Mouse (Mus musculus): ENCODE results near the gene Hnrnpm. TPM values are rescaled to one million over a fixed set of nuclear protein-coding genes. Genes with fewer than 3 reads are reported as not detected.
A peak's percentile ranks its signal among the peaks of the same experiment; 100 is the strongest.
"Not testable (repeated sequence)": the region's sequence is repeated elsewhere in the genome, so short reads cannot be mapped to it uniquely, and the experiment has no call there.

Hnrnpm gene
- polyA plus RNA-seq (2016; fragmentation: Nextera tagmentation; extraction: Ambion mirVana), result 441 and 462 TPM in 2 replicates

DNA sequence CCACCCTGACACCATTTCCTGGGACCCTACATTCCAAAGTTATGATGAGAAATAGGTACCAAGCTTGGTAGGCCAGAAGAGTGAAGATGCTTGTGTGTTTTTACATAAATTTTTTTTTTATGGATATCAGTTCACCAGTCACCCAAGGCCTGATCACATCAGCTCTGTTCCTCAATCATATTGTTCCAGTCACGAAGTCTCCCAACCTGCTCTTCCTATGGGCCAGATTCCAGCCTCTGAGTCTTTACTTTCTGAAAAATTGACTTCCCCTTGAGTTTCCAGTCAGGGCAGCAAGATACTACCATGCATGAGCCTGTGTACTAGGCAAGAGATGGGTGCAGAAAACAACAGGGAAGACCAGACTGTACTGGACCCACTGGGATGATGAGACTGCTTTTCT lies at the start of gene Hnrnpm:
TSS of gene Hnrnpm (minus strand) at position 101 of the 400 bp plus-strand sequence.
- Histone ChIP-seq H3K4me3 (peak within 1 kb of the TSS; percentile 90), H3K4me2 (replicated peaks) (peak within 1 kb of the TSS; percentile 97), H3K9me3 (no peaks in the 10 kb centered on the region), H3K9ac (replicated peaks) (peak within 1 kb of the TSS; percentile 97; the same call in 1 of the 2 replicates), H3K27ac (replicated peaks) (peak within 1 kb of the TSS; percentile 95; the same call in 1 of the 2 replicates), H3K4me1 (peaks cover 29% of the 10 kb centered on the region), H3K27me3 (no peaks in the 10 kb centered on the region), H3K36me3 (peaks cover 19% of the 10 kb centered on the region)
- 92% methylated on average over 1 of the region's 1 CpGs for WGBS
- no peak for ATAC-seq (ENCODE audit: low FRiP score, low read depth)

DNA sequence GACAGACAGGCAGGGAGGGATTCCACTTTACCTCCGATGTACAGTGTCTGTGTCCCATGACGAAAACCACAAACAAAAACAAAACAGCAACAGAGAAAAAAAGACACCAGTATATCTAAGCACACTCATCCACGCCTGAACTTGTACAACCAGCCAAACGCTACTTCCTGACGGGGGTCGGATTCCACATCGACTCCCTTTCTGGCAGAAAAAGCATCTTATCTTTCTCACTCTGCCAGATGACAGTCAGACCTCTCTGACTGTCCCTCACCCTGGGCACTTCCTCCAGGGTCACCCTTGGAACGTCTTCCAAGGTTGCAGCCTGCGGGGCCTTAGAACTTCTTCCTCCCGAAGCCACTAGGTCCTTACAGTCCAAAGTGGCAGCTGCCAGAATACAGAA lies 46.9 kb upstream of the Hnrnpm start:
- H3K4me2 ChIP-seq (replicated peaks); H3K4me3 ChIP-seq; H3K27me3 ChIP-seq; H3K9me3 ChIP-seq; H3K27ac ChIP-seq (replicated peaks); H3K9ac ChIP-seq (replicated peaks); H3K36me3 ChIP-seq; ATAC-seq (ENCODE audit: low FRiP score, low read depth); H3K4me1 ChIP-seq: not testable (repeated sequence)
- 88% methylated on average over 10 of the region's 10 CpGs for WGBS

DNA sequence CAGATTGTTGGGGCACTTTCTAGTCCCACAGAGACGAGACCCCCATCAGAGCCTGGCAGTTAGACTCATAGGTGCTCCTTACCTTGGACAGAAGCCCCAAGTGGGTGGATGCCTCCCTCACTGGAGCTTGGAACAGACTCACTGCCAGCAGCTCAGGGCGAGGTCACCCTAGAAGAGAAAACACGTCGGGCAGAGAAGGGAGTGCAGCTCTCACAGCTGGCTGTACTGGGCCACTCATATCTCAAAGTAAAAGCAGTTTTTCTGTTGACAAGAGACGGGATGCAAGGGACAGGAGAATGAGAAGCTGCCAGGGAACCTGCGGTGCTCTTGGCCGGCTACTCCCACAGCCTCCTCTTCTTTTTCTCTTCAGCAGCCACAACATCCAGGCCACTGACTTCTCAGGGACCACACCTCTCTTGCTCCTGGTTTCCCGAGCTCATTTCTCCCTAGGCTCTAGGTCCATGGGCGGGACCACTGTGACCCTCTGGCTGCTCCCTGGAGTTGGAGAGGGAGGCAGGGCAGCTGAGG lies 46.0 kb upstream of the Hnrnpm start:
- not testable (repeated sequence) for H3K4me1 ChIP-seq; H3K27me3 ChIP-seq; H3K4me2 ChIP-seq (replicated peaks); H3K9me3 ChIP-seq; H3K27ac ChIP-seq (replicated peaks); ATAC-seq (ENCODE audit: low FRiP score, low read depth); H3K4me3 ChIP-seq; H3K36me3 ChIP-seq; H3K9ac ChIP-seq (replicated peaks)
- 75% methylated on average over 9 of the region's 9 CpGs for WGBS

DNA sequence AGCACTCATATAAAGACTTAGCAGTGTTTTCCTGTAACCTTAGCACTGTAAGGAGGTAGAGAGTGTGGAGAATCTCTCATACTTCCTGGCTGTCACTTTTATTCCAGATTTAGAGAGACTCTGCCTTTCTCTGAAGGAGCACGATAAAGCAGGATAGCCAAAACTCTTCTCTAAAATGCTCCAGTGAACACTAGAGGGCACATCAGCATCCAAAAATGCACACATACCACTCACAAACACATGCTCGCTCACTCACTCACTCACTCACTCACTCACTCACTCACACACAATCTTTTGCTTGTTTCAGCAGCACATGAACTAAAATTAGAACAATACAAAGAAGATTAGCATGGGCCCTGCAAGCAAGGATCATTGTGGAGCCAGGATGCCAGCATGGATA lies 42.6 kb upstream of the Hnrnpm start:
- no peak overlapping the region for H3K27ac ChIP-seq (replicated peaks)
- 76% methylated on average over 2 of the region's 2 CpGs for WGBS
- no peak overlapping the region for H3K4me2 ChIP-seq (replicated peaks)
- no peaks in the 10 kb centered on the region for H3K36me3 ChIP-seq
- no peaks in the 10 kb centered on the region for H3K27me3 ChIP-seq
- H3K9ac ChIP-seq (replicated peaks), result no peak overlapping the region
- no peaks in the 10 kb centered on the region for H3K4me1 ChIP-seq
- no peak overlapping the region for H3K4me3 ChIP-seq
- no peak for ATAC-seq (ENCODE audit: low FRiP score, low read depth)
- H3K9me3 ChIP-seq, result no peaks in the 10 kb centered on the region

DNA sequence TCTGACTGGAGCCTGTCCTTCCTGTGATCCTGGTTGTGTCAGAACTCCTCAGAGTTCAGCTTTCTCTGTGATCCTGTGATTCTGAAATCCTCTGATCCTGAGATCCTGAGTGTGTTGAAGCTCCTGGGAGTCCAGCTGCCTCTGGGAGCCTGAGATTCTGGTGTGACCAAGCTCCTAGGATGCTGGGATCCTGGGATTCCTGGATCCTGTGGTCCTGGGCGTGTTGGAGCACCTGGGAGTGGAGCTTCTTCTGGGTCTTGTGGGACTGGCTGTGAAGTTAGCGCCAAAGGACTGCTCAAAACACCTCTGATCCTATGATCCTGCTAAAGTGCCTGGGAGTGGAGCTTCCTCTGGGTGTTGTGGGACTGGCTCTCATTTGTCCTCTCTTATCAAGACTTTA lies 41.7 kb upstream of the Hnrnpm start:
- Histone ChIP-seq H3K9ac (replicated peaks) (no peak overlapping the region), H3K9me3 (no peaks in the 10 kb centered on the region), H3K36me3 (no peaks in the 10 kb centered on the region), H3K27me3 (no peaks in the 10 kb centered on the region), H3K27ac (replicated peaks) (no peak overlapping the region), H3K4me3 (no peak overlapping the region), H3K4me1 (no peaks in the 10 kb centered on the region), H3K4me2 (replicated peaks) (no peak overlapping the region)
- ATAC-seq (ENCODE audit: low FRiP score, low read depth), result no peak
- WGBS, result 78% methylated on average over 2 of the region's 2 CpGs

DNA sequence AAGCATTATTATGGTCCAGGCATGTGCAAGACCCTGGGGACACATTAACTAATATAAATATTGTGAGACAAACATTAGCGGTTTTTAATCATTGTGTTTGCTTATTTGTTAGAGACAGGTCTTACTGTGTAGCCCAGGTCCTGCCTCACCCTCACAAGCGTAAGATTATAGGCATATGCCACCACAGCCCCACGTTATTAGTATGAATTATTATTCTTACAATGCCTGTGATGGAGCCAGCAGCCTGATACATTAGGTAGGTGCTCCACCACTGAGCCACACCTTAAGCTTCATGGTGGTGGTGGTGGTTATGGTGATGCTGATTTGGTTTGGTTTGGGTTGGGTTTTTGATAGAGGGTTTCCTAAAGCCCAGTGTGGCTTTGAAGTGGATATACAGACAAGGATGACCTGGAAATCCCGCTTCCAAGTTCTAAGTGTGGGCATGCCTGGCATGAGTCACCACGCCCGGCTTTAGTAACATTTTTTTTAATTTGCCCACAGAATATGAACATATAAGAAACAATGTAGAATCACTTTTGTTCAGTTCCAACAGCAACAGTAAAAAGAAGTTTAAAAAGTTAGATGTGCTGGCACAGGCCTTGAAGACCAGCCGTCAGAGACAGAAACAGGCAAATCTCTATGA lies 33.2 kb upstream of the Hnrnpm start:
- ATAC-seq (ENCODE audit: low FRiP score, low read depth), result no peak
- Histone ChIP-seq H3K4me2 (replicated peaks) (no peak overlapping the region), H3K9ac (replicated peaks) (no peak overlapping the region), H3K27ac (replicated peaks) (no peak overlapping the region), H3K4me3 (no peak overlapping the region), H3K36me3 (no peaks in the 10 kb centered on the region), H3K27me3 (no peaks in the 10 kb centered on the region), H3K9me3 (no peaks in the 10 kb centered on the region), H3K4me1 (0 out of 2 replicates have a peak, but pooled peaks cover 4% of the 10 kb centered on the region)
- WGBS, result 94% methylated on average over 7 of the region's 7 CpGs

DNA sequence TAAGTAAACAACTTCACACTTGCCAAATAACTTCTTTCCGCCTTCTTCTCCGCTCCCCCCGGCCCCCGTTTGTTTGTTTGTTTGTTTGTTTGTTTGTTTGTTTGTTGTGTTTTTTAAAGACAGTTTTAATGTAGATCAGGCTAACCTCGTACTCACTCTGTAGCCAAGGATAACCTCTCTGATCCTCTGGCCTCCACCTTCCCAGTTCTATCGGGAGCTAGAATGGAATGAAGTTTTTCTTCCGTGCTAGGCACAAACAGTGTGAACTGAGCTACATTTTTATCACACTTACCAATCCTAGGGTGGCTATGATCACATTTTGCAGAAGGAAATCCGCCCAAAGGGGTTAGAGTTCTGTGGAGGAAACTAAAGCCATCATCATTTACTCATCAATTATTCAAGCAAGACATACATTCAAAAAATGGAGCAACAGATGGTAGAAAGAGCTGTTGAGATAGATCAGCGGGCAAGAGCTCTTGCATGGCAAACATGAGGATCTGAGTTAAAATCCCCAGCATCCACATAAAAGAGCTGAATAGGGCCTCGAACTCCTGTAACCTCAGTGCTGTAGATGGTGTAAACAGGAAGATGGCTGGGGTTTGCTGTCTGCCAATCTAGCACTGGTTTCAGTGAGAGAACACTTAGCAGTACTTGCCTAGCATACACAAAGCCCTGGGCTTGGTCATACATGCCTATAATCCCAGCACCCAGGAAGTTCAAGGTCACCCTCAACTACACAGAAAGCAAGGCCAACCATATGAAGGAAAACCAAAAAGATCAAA lies 32.5 kb upstream of the Hnrnpm start:
- peak overlapping the region; percentile 90 for H3K4me3 ChIP-seq
- no peaks in the 10 kb centered on the region for H3K27me3 ChIP-seq
- ATAC-seq (ENCODE audit: low FRiP score, low read depth), result peak; percentile 27; the same call in 1 of the 2 replicates
- H3K36me3 ChIP-seq, result no peaks in the 10 kb centered on the region
- 50% methylated on average over 10 of the region's 10 CpGs for WGBS
- no peak overlapping the region for H3K27ac ChIP-seq (replicated peaks)
- peak overlapping the region; percentile 68 for H3K4me2 ChIP-seq (replicated peaks)
- H3K9ac ChIP-seq (replicated peaks), result no peak overlapping the region
- H3K4me1 ChIP-seq, result 0 out of 2 replicates have a peak, but pooled peaks cover 4% of the 10 kb centered on the region
- H3K9me3 ChIP-seq, result no peaks in the 10 kb centered on the region

DNA sequence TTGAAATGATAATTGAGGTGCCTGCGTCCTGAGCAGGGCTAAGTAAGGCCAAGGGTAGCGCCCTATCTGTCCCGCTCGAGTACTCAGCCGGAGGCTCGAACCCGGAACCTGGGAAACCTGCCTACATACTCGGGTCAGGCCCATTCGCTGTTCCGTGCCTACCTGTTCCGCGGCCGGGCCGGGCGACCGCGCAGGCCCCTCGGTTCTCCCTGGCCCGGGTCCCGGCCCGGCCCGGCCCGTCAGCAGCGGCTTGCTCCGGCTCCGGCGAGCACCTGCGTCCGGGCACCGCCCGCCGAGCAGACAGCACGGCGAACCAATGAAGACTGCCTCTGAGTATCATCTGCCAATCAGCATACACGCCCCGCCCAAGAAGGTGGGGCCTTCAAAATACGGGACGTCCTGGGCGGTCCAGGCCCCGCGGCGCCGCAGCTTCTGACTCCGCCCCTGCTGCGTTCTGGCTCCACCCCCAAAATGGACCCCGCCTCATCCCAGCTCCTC lies 31.8 kb upstream of the Hnrnpm start, which contains the start of gene March2:
TSS of gene March2 (minus strand) at position 287 of the 498 bp plus-strand sequence.
- Histone ChIP-seq H3K27ac (replicated peaks) (no peak within 1 kb of the TSS), H3K9me3 (no peaks in the 10 kb centered on the region), H3K4me1 (0 out of 2 replicates have a peak, but pooled peaks cover 4% of the 10 kb centered on the region), H3K9ac (replicated peaks) (peak within 1 kb of the TSS; percentile 73), H3K36me3 (no peaks in the 10 kb centered on the region), H3K4me3 (peak within 1 kb of the TSS; percentile 90), H3K27me3 (no peaks in the 10 kb centered on the region), H3K4me2 (replicated peaks) (peak within 1 kb of the TSS; percentile 68)
- under 1% methylated on average over 46 of the region's 46 CpGs for WGBS
- ATAC-seq (ENCODE audit: low FRiP score, low read depth), result peak; percentile 100

DNA sequence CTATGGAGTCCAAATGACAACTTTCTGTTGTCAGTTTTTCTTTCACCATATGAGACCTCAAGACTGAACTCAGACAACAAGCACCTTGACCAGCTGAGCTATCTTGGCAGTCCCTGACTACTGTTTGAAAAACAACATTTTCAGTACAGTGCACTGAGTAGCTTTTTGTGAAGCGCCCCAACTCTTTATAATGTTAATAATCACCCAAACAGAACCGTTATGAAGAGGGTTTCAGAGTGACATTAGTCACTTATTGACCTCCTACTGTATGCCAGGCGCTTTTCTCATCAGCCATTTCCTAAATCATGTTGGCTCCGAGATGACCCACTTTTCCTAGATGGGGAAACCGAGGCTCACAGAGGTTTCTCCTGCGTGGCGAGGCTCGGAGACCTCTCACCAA lies 31.3 kb upstream of the Hnrnpm start:
- Histone ChIP-seq H3K4me2 (replicated peaks) (peak overlapping the region; percentile 68), H3K27me3 (no peaks in the 10 kb centered on the region), H3K4me3 (peak overlapping the region; percentile 90), H3K27ac (replicated peaks) (no peak overlapping the region), H3K9me3 (no peaks in the 10 kb centered on the region), H3K4me1 (0 out of 2 replicates have a peak, but pooled peaks cover 4% of the 10 kb centered on the region), H3K9ac (replicated peaks) (peak overlapping the region; percentile 73), H3K36me3 (no peaks in the 10 kb centered on the region)
- no peak for ATAC-seq (ENCODE audit: low FRiP score, low read depth)
- 12% methylated on average over 8 of the region's 8 CpGs for WGBS

DNA sequence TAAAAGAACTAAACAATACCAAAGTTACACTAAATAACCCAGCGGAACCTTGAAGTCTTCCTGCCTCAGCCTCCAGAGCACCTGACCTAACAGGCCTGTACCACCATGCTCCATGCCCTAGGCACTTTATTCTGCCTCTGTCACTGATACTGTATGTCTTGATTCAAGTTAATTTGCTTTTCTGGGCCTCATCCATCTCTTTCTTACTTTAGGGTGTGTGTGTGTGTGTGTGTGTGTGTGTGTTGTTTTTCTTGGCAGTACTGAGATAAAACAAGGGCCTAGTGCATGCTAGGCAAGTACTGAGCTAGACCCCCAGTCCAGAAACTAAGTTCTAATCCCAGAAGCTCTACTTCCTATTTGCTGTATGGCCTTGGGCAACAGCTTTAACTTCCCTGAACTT lies 30.6 kb upstream of the Hnrnpm start:
- Histone ChIP-seq H3K4me1 (0 out of 2 replicates have a peak, but pooled peaks cover 4% of the 10 kb centered on the region), H3K9me3 (no peaks in the 10 kb centered on the region), H3K4me3 (no peak overlapping the region), H3K36me3 (no peaks in the 10 kb centered on the region), H3K27ac (replicated peaks) (no peak overlapping the region), H3K27me3 (no peaks in the 10 kb centered on the region), H3K4me2 (replicated peaks) (no peak overlapping the region), H3K9ac (replicated peaks) (no peak overlapping the region)
- no peak for ATAC-seq (ENCODE audit: low FRiP score, low read depth)
- 100% methylated on average over 1 of the region's 1 CpGs for WGBS

DNA sequence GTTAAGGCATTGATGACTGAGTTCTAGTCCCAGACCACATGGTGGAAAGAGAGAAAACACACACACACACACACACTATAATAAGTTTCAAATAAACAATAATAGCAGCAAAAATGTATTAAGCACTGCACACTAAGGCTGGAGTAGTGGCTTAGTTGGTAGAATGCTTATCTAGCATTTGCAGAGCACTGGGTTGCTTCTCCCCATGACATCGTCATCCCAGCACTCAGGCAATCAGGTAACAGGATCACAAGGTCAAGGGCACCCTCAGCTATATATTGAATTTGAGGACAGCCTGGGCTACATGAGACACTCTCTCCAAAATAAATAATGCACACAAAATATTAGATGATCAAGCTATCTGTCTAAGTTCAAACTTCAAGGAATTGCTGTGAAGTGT lies 28.1 kb upstream of the Hnrnpm start:
- no peak overlapping the region for H3K4me2 ChIP-seq (replicated peaks)
- no peak overlapping the region for H3K4me3 ChIP-seq
- H3K4me1 ChIP-seq, result 0 out of 2 replicates have a peak, but pooled peaks cover 4% of the 10 kb centered on the region
- H3K9ac ChIP-seq (replicated peaks), result no peak overlapping the region
- no peak overlapping the region for H3K27ac ChIP-seq (replicated peaks)
- WGBS, result 90% methylated on average over 1 of the region's 1 CpGs
- 0 out of 2 replicates have a peak, but pooled peaks cover 3% of the 10 kb centered on the region for H3K9me3 ChIP-seq
- 0 out of 2 replicates have a peak, but pooled peaks cover 7% of the 10 kb centered on the region for H3K36me3 ChIP-seq
- no peak for ATAC-seq (ENCODE audit: low FRiP score, low read depth)
- H3K27me3 ChIP-seq, result no peaks in the 10 kb centered on the region

DNA sequence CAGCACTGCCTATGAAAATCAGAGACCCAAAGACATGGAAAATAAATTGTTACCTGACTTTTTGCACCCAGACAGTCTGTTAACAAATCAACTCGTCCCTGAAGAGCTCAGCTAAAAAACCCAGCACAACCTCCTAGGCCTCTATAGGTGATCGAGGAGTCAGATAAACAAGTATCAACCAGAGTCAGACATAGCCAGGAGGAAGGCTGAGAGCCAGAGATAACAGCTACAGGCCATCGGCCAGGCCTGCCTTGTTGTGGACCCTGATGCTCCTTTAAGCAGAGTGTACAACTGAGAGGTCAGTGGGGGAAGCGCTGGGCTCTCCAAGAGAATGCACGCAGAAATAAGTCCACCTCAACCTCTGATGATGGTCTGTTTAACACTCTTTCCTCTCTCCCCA lies 26.6 kb upstream of the Hnrnpm start:
- Histone ChIP-seq H3K27me3 (no peaks in the 10 kb centered on the region), H3K27ac (replicated peaks) (no peak overlapping the region), H3K4me1 (0 out of 2 replicates have a peak, but pooled peaks cover 4% of the 10 kb centered on the region), H3K4me3 (no peak overlapping the region), H3K9ac (replicated peaks) (no peak overlapping the region), H3K36me3 (peaks cover 21% of the 10 kb centered on the region), H3K9me3 (0 out of 2 replicates have a peak, but pooled peaks cover 3% of the 10 kb centered on the region), H3K4me2 (replicated peaks) (no peak overlapping the region)
- no peak for ATAC-seq (ENCODE audit: low FRiP score, low read depth)
- 89% methylated on average over 5 of the region's 5 CpGs for WGBS

All from midbrain, embryonic 12.5 days (tissue).